Mouse (Mus musculus): Measurements from ENCODE around the gene Pla2g10. TPM values are rescaled to one million over a fixed set of nuclear protein-coding genes. Genes with fewer than 3 reads are reported as not detected.
"Not testable (repeated sequence)": the region's sequence is repeated elsewhere in the genome, so short reads cannot be mapped to it uniquely, and the experiment has no call there.

Pla2g10 gene
- polyA plus RNA-seq, 1 experiment from 2014 or later, result 0.15 TPM

- no peak overlapping the region for H3K27ac ChIP-seq
- H3K27me3 ChIP-seq (ENCODE audit: low read depth, poor library complexity, severe bottlenecking), result no peaks in the 10 kb centered on the region
- no peaks in the 10 kb centered on the region for H3K9me3 ChIP-seq (replicated peaks)
- 91% methylated on average over 3 of the region's 3 CpGs for WGBS
- DNase-seq (ENCODE audit: low spot score), result no peak
- H3K4me3 ChIP-seq, result no peak overlapping the region
- H3K36me3 ChIP-seq, result no peaks in the 10 kb centered on the region
- no peaks in the 10 kb centered on the region for H3K4me1 ChIP-seq
These were observed 15.9 kb downstream of the Pla2g10 start for GRCm38 (mm10) chr16:13714910-13715309.

GRCm38 (mm10) chr16:13704676-13705075 lies 26.1 kb downstream of the Pla2g10 start:
- 96% methylated on average over 10 of the region's 10 CpGs for WGBS
- no peaks in the 10 kb centered on the region for H3K4me1 ChIP-seq
- DNase-seq (ENCODE audit: low spot score), result no peak
- H3K4me3 ChIP-seq, result no peak overlapping the region
- H3K27me3 ChIP-seq (ENCODE audit: low read depth, poor library complexity, severe bottlenecking), result no peaks in the 10 kb centered on the region
- H3K27ac ChIP-seq, result no peak overlapping the region
- peaks cover 55% of the 10 kb centered on the region for H3K36me3 ChIP-seq
- no peaks in the 10 kb centered on the region for H3K9me3 ChIP-seq (replicated peaks)

GRCm38 (mm10) chr16:13702184-13702583 lies 28.6 kb downstream of the Pla2g10 start:
- Histone ChIP-seq H3K4me3 (no peak overlapping the region), H3K27ac (no peak overlapping the region), H3K27me3 (ENCODE audit: low read depth, poor library complexity, severe bottlenecking) (no peaks in the 10 kb centered on the region), H3K9me3 (replicated peaks) (no peaks in the 10 kb centered on the region), H3K36me3 (peaks cover 80% of the 10 kb centered on the region), H3K4me1 (no peaks in the 10 kb centered on the region)
- 92% methylated on average over 7 of the region's 7 CpGs for WGBS
- DNase-seq (ENCODE audit: low spot score), result no peak

GRCm38 (mm10) chr16:13698998-13699397 lies 31.8 kb downstream of the Pla2g10 start:
- 88% methylated on average over 7 of the region's 7 CpGs for WGBS
- Histone ChIP-seq H3K9me3 (replicated peaks) (no peaks in the 10 kb centered on the region), H3K4me1 (no peaks in the 10 kb centered on the region), H3K4me3 (no peak overlapping the region), H3K36me3 (peaks cover 95% of the 10 kb centered on the region), H3K27me3 (ENCODE audit: low read depth, poor library complexity, severe bottlenecking) (no peaks in the 10 kb centered on the region), H3K27ac (no peak overlapping the region)
- DNase-seq (ENCODE audit: low spot score), result no peak

GRCm38 (mm10) chr16:13678601-13679319 lies 52.0 kb downstream of the Pla2g10 start:
- no peak overlapping the region for H3K4me3 ChIP-seq
- H3K4me1 ChIP-seq, result no peaks in the 10 kb centered on the region
- no peak for DNase-seq (ENCODE audit: low spot score)
- 90% methylated on average over 3 of the region's 3 CpGs for WGBS
- peaks cover 41% of the 10 kb centered on the region for H3K36me3 ChIP-seq
- no peaks in the 10 kb centered on the region for H3K9me3 ChIP-seq (replicated peaks)
- no peaks in the 10 kb centered on the region for H3K27me3 ChIP-seq (ENCODE audit: low read depth, poor library complexity, severe bottlenecking)
- H3K27ac ChIP-seq, result no peak overlapping the region

- Histone ChIP-seq H3K27ac (no peak overlapping the region), H3K9me3 (replicated peaks) (no peaks in the 10 kb centered on the region), H3K4me3 (no peak overlapping the region), H3K27me3 (ENCODE audit: low read depth, poor library complexity, severe bottlenecking) (no peaks in the 10 kb centered on the region), H3K36me3 (peaks cover 36% of the 10 kb centered on the region), H3K4me1 (peaks cover 6% of the 10 kb centered on the region)
- DNase-seq (ENCODE audit: low spot score), result no peak
- 99% methylated on average over 3 of the region's 3 CpGs for WGBS
These were observed 56.3 kb downstream of the Pla2g10 start for GRCm38 (mm10) chr16:13674511-13674910.

- Histone ChIP-seq H3K27me3 (ENCODE audit: low read depth, poor library complexity, severe bottlenecking) (no peaks in the 10 kb centered on the region), H3K4me3 (peak overlapping the region; percentile 84), H3K36me3 (peaks cover 24% of the 10 kb centered on the region), H3K9me3 (replicated peaks) (no peaks in the 10 kb centered on the region), H3K4me1 (peaks cover 6% of the 10 kb centered on the region), H3K27ac (no peak overlapping the region)
- DNase-seq (ENCODE audit: low spot score), result no peak
- WGBS, result 87% methylated on average over 5 of the region's 5 CpGs
These were observed 57.7 kb downstream of the Pla2g10 start for GRCm38 (mm10) chr16:13673114-13673513.

GRCm38 (mm10) chr16:13672386-13672898 lies 58.3 kb downstream of the Pla2g10 start:
- H3K27ac ChIP-seq, result peak overlapping the region; percentile 91
- peak; percentile 70 for DNase-seq (ENCODE audit: low spot score)
- 3% methylated on average over 20 of the region's 20 CpGs for WGBS
- H3K4me1 ChIP-seq, result peaks cover 7% of the 10 kb centered on the region
- no peaks in the 10 kb centered on the region for H3K9me3 ChIP-seq (replicated peaks)
- no peaks in the 10 kb centered on the region for H3K27me3 ChIP-seq (ENCODE audit: low read depth, poor library complexity, severe bottlenecking)
- H3K36me3 ChIP-seq, result peaks cover 18% of the 10 kb centered on the region
- peak overlapping the region; percentile 84 for H3K4me3 ChIP-seq

GRCm38 (mm10) chr16:13671685-13672385 lies 58.9 kb downstream of the Pla2g10 start, which contains the start of the genes Bfar and 3110001I22Rik:
Gene Bfar (plus strand): TSS chr16:13671858.
Gene 3110001I22Rik (plus strand): TSS chr16:13671929.
- peak within 1 kb of the TSS; percentile 84 for H3K4me3 ChIP-seq
- peak; percentile 90 for DNase-seq (ENCODE audit: low spot score)
- no peaks in the 10 kb centered on the region for H3K9me3 ChIP-seq (replicated peaks)
- H3K4me1 ChIP-seq, result peaks cover 13% of the 10 kb centered on the region
- peak within 1 kb of the TSS; percentile 91 for H3K27ac ChIP-seq
- H3K27me3 ChIP-seq (ENCODE audit: low read depth, poor library complexity, severe bottlenecking), result no peaks in the 10 kb centered on the region
- WGBS, result under 1% methylated on average over 54 of the region's 54 CpGs
- peaks cover 12% of the 10 kb centered on the region for H3K36me3 ChIP-seq

- not testable (repeated sequence) for H3K36me3 ChIP-seq; H3K27me3 ChIP-seq (ENCODE audit: low read depth, poor library complexity, severe bottlenecking); DNase-seq (ENCODE audit: low spot score); H3K9me3 ChIP-seq (replicated peaks)
- Histone ChIP-seq H3K4me1 (peaks cover 13% of the 10 kb centered on the region), H3K27ac (peak overlapping the region; percentile 91; the same call in 1 of the 2 replicates), H3K4me3 (peak overlapping the region; percentile 84)
- 79% methylated on average over 5 of the region's 5 CpGs for WGBS
These were observed 59.9 kb downstream of the Pla2g10 start for GRCm38 (mm10) chr16:13670896-13671295.

- DNase-seq (ENCODE audit: low spot score), result no peak
- peaks cover 13% of the 10 kb centered on the region for H3K4me1 ChIP-seq
- H3K27ac ChIP-seq, result no peak overlapping the region
- no peaks in the 10 kb centered on the region for H3K9me3 ChIP-seq (replicated peaks)
- H3K27me3 ChIP-seq (ENCODE audit: low read depth, poor library complexity, severe bottlenecking), result no peaks in the 10 kb centered on the region
- WGBS, result 92% methylated on average over 1 of the region's 1 CpGs
- peaks cover 16% of the 10 kb centered on the region for H3K36me3 ChIP-seq
- no peak overlapping the region for H3K4me3 ChIP-seq
These were observed 61.5 kb downstream of the Pla2g10 start for GRCm38 (mm10) chr16:13669282-13669681.

GRCm38 (mm10) chr16:13668402-13669108 lies 62.2 kb downstream of the Pla2g10 start:
- peak overlapping the region; percentile 90; the same call in 1 of the 2 replicates for H3K27ac ChIP-seq
- no peaks in the 10 kb centered on the region for H3K27me3 ChIP-seq (ENCODE audit: low read depth, poor library complexity, severe bottlenecking)
- H3K4me3 ChIP-seq, result peak overlapping the region; percentile 86
- WGBS, result 83% methylated on average over 10 of the region's 10 CpGs
- H3K36me3 ChIP-seq, result peaks cover 19% of the 10 kb centered on the region
- no peak for DNase-seq (ENCODE audit: low spot score)
- H3K4me1 ChIP-seq, result peaks cover 13% of the 10 kb centered on the region
- H3K9me3 ChIP-seq (replicated peaks), result no peaks in the 10 kb centered on the region
